ENCODE assay signal across 13 mouse cellular contexts in genomic region chr3:122393836-122394374, GRCm38 (mm10).
DNase-seq lines count a peak whose midpoint lies in the region.
"Had no signal": no experiment of that assay in that cellular context is flagged by ENCODE, and none has a peak within 500 bp of the region (broad histone marks: within the 10 kb centered on the region; RNA-seq: fewer than 3 reads in every experiment).

No protein-coding gene starts in this region.

- H3K4me1 ChIP-seq in brown adipose tissue, adult 24 weeks (ENCODE audit: control insufficient read depth, insufficient read depth, insufficient read length, low read length): peaks cover 8% of the 10 kb centered on the region; the same call in 1 of the 2 replicates
- H3K4me1 ChIP-seq: forebrain, embryonic 13.5 days had no signal

- peak; percentile 94 for DNase-seq in heart, adult 11 months
- no peak for DNase-seq in heart, postnatal 36 days
- peak; percentile 54 to 63 for DNase-seq in spleen, postnatal 36 days (ENCODE audit: low spot score in 2 of 2)
- DNase-seq in spleen, postnatal 14 days (ENCODE audit: low spot score in 2 of 2): no peak
- peak; percentile 66 for DNase-seq in splenic B cell, adult 2 months (ENCODE audit: low read depth, low spot score)
- no peak for DNase-seq in testis, postnatal 14 days (ENCODE audit: low spot score)
- DNase-seq: cerebellum, adult 9-10 months; kidney, adult 2 months; right cerebral cortex, postnatal 25 days had no signal

- no peaks in the 10 kb centered on the region for H3K27me3 ChIP-seq in splenic B cell, adult 2 months (ENCODE audit: control insufficient read depth, insufficient read depth, low read length, poor library complexity, severe bottlenecking)
- H3K27me3 ChIP-seq: forebrain, embryonic 13.5 days had no signal

- no peak overlapping the region for H3K4me3 ChIP-seq in brown adipose tissue, adult 24 weeks (ENCODE audit: insufficient read depth, low read depth, low read length)
- H3K4me3 ChIP-seq: forebrain, embryonic 13.5 days; hindbrain, embryonic 10.5 days; limb, embryonic 10.5 days had no signal

- 0 out of 2 replicates have a peak overlapping the region, but pooled peaks have one; percentile 30 for H3K27ac ChIP-seq in brown adipose tissue, adult 24 weeks (replicated peaks; ENCODE audit: low read depth, low read length)
- H3K27ac ChIP-seq: forebrain, embryonic 13.5 days; hindbrain, embryonic 10.5 days; limb, embryonic 10.5 days had no signal

- intact Hi-C loops in heart, postnatal 36 days (cut with DNase I): no loop called here

- no peaks in the 10 kb centered on the region for H3K36me3 ChIP-seq in splenic B cell, adult 2 months (ENCODE audit: control insufficient read depth, insufficient read depth, low read length, poor library complexity, severe bottlenecking)
- H3K36me3 ChIP-seq: hindbrain, embryonic 10.5 days; limb, embryonic 10.5 days had no signal

Comparison
In these comparisons a context has a peak if more than half of its experiments do, and no peak if none do; other contexts are left out.
1. DNase-seq: peak in heart, adult 11 months (single experiment), spleen, postnatal 36 days (2 of 2) and splenic B cell, adult 2 months (single experiment); none in heart, postnatal 36 days (0 of 2), spleen, postnatal 14 days (0 of 2) and testis, postnatal 14 days (single experiment).